Mouse (Mus musculus) heart, postnatal 0 days (tissue): Measurements from ENCODE around the gene Fig4. TPM values are rescaled to one million over a fixed set of nuclear protein-coding genes. Genes with fewer than 3 reads are reported as not detected.

Source experiments
- ATAC-seq: fragments of 200-750 bp; cut with Nextera tagmentation; 2 replicates; pipeline ENCODE4 v1.8.0; 2017; ENCODE audit warnings: low read depth, moderate number of reproducible peaks, moderate library complexity; ENCODE audit not compliant: insufficient read depth
- DNase-seq: peaks from one replicate; pipeline ENCODE4 v3.0.0-alpha.2; 2016; ENCODE audit warnings: low spot score
- H3K27ac ChIP-seq: fragments of 300-500 bp; sonication (generic); 2 replicates; pipeline ENCODE4 v1.5.1; 2014; ENCODE audit warnings: low read depth, mild to moderate bottlenecking
- H3K27me3 ChIP-seq: fragments of 300-500 bp; sonication (generic); 2 replicates; pipeline ENCODE4 v1.6.1; 2014; ENCODE audit warnings: low read length, mixed read lengths; ENCODE audit not compliant: control insufficient read depth, insufficient read depth
- H3K36me3 ChIP-seq: fragments of 300-500 bp; sonication (generic); replicated peaks from 2 replicates; pipeline ENCODE4 v1.6.1; 2014; ENCODE audit warnings: low read length, mixed read lengths; ENCODE audit not compliant: control insufficient read depth, insufficient read depth
- H3K4me1 ChIP-seq: fragments of 300-500 bp; sonication (generic); 2 replicates; pipeline ENCODE4 v1.6.1; 2014; ENCODE audit warnings: antibody characterized with exemption; ENCODE audit not compliant: control insufficient read depth, insufficient read depth
- H3K4me2 ChIP-seq: fragments of 300-500 bp; sonication (generic); 2 replicates; pipeline ENCODE4 v1.6.1; 2014; ENCODE audit warnings: low read depth, mild to moderate bottlenecking, low read length, moderate library complexity
- H3K4me3 ChIP-seq: fragments of 300-500 bp; sonication (generic); 2 replicates; pipeline ENCODE4 v1.5.1; 2014; ENCODE audit warnings: low read depth, low read length
- H3K9ac ChIP-seq: fragments of 300-500 bp; sonication (generic); replicated peaks from 2 replicates; pipeline ENCODE4 v1.6.1; 2014; ENCODE audit warnings: low read depth, low read length, mixed read lengths
- H3K9me3 ChIP-seq: fragments of 300-500 bp; sonication (generic); replicated peaks from 2 replicates; pipeline ENCODE4 v1.6.1; 2016; ENCODE audit warnings: low read length; ENCODE audit not compliant: control insufficient read depth
- CTCF ChIP-seq: IDR thresholded peaks from 2 replicates; pipeline ENCODE4 v1.5.1; 2016; ENCODE audit warnings: antibody characterized with exemption, control low read depth, low read depth
- EP300 ChIP-seq: IDR thresholded peaks from 2 replicates; pipeline ENCODE4 v1.6.1; 2016; ENCODE audit warnings: antibody characterized with exemption, low read depth
- WGBS: fragments of 180-500 bp; shearing (Covaris S2); extraction: QIAGEN DNeasy Blood & Tissue Kit; methylation state at CpG from one replicate; pipeline ENCODE4 v1.1.7; 2014; 5-methylcytosine and 5-hydroxymethylcytosine counted together
- polyA plus RNA-seq: library from polyadenylated mRNA; unstranded; fragments of >200 nt; fragmentation: Nextera tagmentation; extraction: Ambion mirVana; gene quantifications from 2 replicates; pipeline ENCODE4 v1.2.1, GENCODE M21; 2015
- total RNA-seq: library from RNA; depleted of rRNA; stranded (reverse); fragments of >200 nt; gene quantifications from 2 replicates; pipeline ENCODE4 v1.2.3, GENCODE M21; 2014; ENCODE audit warnings: low replicate concordance

Fig4 gene
- total and polyA plus RNA-seq, 2 experiments from 2014 or later, result 55.5 to 78.9 TPM

DNA sequence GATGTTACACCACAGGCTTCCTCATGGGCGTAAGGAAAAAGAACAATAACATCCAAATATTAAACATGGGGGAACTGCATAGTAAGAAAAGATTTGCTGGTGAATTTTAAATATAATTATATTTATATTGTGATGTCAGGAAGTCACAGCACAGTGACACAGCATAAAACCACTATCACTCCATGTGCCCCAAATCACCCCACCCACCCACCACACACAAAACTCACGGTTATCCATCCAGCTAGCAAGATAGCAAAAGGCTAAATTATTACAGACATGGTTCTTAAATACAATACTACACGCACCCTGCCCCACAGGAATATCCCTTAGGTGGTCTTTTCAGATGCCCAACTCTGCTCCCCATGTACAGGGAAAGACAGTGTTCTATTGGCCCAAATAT lies 89.0 kb downstream of the Fig4 start:
- DNase-seq (no peak), ATAC-seq (no peak)
- no peaks in the 10 kb centered on the region for H3K4me1 ChIP-seq
- no peaks in the 10 kb centered on the region for H3K27me3 ChIP-seq
- no peak overlapping the region for H3K9ac ChIP-seq
- peaks cover 35% of the 10 kb centered on the region for H3K36me3 ChIP-seq
- no peak overlapping the region for H3K27ac ChIP-seq
- no peak overlapping the region for H3K4me3 ChIP-seq
- WGBS, result 90% methylated on average over 3 of the region's 3 CpGs
- no peaks in the 10 kb centered on the region for H3K9me3 ChIP-seq
- TF ChIP-seq CTCF, result no peak
- TF ChIP-seq EP300, result no peak
- no peak overlapping the region for H3K4me2 ChIP-seq

DNA sequence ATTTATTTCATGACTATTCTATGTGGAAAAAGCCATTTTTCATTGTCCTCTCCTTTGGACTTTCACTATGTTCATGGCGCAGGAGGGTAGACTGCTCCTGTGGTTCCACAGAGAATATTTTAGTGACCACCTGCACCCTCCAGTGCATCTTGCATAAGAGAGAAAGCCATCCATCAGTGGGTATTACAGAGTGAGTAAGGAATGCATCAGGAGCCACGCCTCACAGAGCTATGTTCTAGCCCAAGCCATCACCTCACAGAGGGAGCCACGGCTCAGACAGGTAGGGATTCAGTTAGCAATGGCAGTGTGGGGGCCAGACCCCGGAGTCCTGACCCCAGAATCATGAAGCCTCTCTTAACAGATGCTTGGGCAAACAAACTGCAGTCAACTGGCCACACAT lies 93.5 kb downstream of the Fig4 start:
- WGBS, result 67% methylated on average over 4 of the region's 4 CpGs
- TF ChIP-seq EP300 (no peak), CTCF (no peak)
- Histone ChIP-seq H3K36me3 (peaks cover 8% of the 10 kb centered on the region; the same call in 1 of the 2 replicates), H3K9ac (no peak overlapping the region), H3K9me3 (no peaks in the 10 kb centered on the region), H3K4me1 (no peaks in the 10 kb centered on the region), H3K27ac (no peak overlapping the region), H3K4me2 (no peak overlapping the region), H3K27me3 (no peaks in the 10 kb centered on the region), H3K4me3 (no peak overlapping the region)
- ATAC-seq (no peak), DNase-seq (no peak)

- H3K9ac ChIP-seq, result no peak overlapping the region
- no peak for DNase-seq
- no peak for ATAC-seq
- H3K27me3 ChIP-seq, result no peaks in the 10 kb centered on the region
- no peak for TF ChIP-seq CTCF
- no peak for TF ChIP-seq EP300
- H3K4me2 ChIP-seq, result no peak overlapping the region
- H3K36me3 ChIP-seq, result peaks cover 8% of the 10 kb centered on the region; the same call in 1 of the 2 replicates
- H3K27ac ChIP-seq, result no peak overlapping the region
- no peak overlapping the region for H3K4me3 ChIP-seq
- no peaks in the 10 kb centered on the region for H3K4me1 ChIP-seq
- 58% methylated on average over 6 of the region's 6 CpGs for WGBS
- H3K9me3 ChIP-seq, result no peaks in the 10 kb centered on the region
Observed at GRCm38 (mm10) chr10:41208860-41209377, 94.1 kb downstream of the Fig4 start.

DNA sequence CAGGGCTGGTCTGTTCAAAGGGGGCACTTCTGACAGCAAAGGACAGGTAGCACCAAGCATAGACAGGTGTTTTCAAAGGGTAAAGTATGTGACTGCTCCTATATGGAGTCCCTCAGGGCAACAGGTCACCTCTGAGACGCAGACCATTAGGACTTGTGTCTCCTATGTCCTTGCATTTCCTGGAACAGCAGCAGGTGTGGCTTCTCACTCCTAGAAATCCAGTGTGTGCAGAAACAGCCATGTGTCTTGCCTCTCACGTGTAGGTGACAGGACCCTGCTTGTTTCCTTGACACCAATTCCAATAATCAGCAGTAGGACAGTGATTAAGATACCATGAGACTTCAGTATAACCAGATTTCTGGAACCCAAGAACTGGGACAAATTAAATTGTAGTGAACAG lies 97.4 kb downstream of the Fig4 start:
- no peak overlapping the region for H3K4me3 ChIP-seq
- no peaks in the 10 kb centered on the region for H3K9me3 ChIP-seq
- H3K27ac ChIP-seq, result no peak overlapping the region
- H3K36me3 ChIP-seq, result peaks cover 5% of the 10 kb centered on the region; the same call in 1 of the 2 replicates
- H3K27me3 ChIP-seq, result no peaks in the 10 kb centered on the region
- no peaks in the 10 kb centered on the region for H3K4me1 ChIP-seq
- no peak overlapping the region for H3K9ac ChIP-seq
- WGBS, result 71% methylated on average over 2 of the region's 2 CpGs
- ATAC-seq (no peak), DNase-seq (no peak)
- TF ChIP-seq CTCF, result no peak
- no peak for TF ChIP-seq EP300
- no peak overlapping the region for H3K4me2 ChIP-seq

- Histone ChIP-seq H3K27ac (no peak overlapping the region), H3K9me3 (no peaks in the 10 kb centered on the region), H3K4me3 (no peak overlapping the region), H3K9ac (no peak overlapping the region), H3K36me3 (peaks cover 5% of the 10 kb centered on the region; the same call in 1 of the 2 replicates), H3K4me2 (no peak overlapping the region), H3K27me3 (no peaks in the 10 kb centered on the region), H3K4me1 (no peaks in the 10 kb centered on the region)
- ATAC-seq (no peak), DNase-seq (no peak)
- WGBS, result 43% methylated on average over 11 of the region's 11 CpGs
- no peak for TF ChIP-seq CTCF
- no peak for TF ChIP-seq EP300
Observed at GRCm38 (mm10) chr10:41204637-41205315, 98.3 kb downstream of the Fig4 start.
